Mouse (Mus musculus): Measurements from ENCODE around the gene Pde3a.

Gene Pde3a

DNA sequence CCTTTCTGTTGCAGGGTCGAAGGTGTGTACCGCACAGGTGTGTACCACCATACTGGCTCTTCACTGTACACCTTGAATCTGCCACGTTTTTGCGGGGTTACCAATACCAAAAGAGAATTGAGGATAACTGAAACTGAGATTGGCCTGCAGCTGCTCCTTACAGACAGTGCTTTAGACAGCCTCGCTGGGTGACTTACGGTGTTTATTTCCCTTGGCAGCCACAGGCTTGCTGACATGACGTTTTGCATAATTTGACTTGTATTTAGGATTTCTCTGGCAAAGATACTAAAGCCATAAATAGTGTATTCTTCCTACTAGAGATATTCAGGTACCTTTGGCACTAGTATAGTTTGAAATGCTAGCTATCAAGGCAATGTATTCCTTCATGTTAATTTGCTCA lies 155.6 kb downstream of the Pde3a start:
- no peak for DNase-seq (ENCODE audit: low spot score in 2 of 2)

DNA sequence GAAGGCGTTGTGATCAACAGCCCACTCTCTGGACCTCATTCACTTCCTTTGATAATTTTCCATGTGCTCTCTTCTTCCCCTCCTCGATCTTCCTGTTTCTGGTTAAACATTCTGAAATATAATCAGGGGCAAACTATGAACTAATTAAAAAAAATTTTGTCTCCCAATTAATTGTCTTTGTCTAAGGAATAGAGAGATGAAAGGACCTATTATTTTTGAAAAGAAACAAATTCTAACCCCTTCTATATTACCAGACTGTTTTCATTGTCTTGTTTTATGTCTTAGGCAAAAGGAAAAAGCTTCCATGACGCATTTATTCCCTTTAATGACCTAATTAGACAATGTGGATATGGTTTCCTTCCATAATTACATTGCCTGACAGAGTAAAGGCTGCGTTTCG lies 156.4 kb downstream of the Pde3a start:
- no peak for DNase-seq (ENCODE audit: low spot score in 2 of 2)

DNA sequence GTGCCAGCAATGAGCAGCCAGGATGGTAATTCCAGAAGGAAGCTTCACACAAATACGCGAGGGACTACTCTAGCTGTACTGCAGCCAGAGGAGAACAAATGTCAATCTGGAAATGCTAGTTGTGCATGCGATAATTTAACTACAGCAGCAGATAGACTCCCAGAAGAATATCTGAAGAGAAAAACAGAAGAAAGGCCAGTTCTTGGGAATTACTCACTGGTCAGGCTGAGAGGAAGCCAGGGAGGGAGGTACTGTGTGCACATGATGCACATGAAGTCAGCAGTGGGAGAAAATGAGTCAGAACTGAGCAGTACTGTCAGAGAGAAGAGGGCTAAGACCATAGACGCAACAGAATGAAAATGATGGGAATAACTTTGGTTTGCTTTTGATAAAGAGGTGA lies 159.7 kb downstream of the Pde3a start:
- no peak for DNase-seq (ENCODE audit: low spot score in 2 of 2)

DNA sequence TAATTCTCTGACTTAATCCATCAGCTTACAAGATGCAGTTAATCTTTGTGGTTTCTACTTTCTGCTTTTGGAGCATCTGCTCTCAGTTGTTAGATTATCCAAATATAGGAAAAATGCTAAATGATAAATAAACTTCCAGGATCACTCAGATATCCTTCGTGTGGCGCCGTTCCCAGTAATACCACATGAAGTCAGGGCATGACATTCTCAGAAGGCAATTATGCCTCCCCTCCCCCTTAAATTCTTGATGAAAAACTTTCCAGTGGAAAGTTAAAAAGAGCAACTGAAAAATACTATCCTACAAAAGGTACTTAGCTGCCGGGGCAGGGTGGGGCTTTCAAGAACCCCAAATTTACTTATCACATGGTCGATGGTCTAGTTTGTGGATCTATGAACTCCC lies 161.8 kb downstream of the Pde3a start:
- no peak for DNase-seq (ENCODE audit: low spot score in 2 of 2)

DNA sequence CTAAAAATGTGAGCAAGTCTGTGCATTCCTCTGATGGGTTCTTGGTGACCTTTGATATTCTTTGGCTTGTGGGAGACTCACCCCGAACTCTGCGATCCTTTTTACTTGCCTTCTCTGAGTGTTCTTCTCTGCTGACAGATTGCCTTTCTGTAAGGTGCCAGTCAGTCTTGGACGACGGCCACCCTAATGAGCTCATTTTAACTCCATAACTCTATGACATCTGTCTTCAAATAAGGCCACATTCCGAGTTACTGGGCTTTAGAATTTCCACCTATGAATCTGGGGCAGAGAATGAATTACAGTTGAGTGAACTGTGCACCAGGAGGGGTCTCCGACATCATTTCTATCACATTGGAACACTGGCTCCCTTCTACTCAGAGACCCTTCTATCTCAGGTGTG lies 176.0 kb downstream of the Pde3a start:
- DNase-seq (ENCODE audit: low spot score in 2 of 2), result no peak

DNA sequence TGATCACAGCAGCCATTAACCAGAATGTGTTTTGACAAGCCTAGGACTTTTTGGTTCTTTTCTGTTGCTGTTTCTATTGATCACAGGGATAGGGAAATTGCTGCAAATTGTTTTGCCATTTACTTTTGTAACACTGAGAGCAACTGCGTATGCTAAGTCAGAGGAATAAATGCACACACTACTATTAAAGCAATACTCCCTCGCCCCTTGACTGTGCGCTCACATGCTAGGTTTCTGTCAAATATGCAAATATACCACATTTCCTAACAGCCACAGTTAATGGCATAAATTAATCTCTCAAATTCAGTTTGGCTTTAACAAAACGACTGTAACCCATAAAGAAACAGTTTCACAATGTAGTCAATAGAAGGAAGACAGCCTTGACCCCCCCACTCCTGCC lies 179.5 kb downstream of the Pde3a start:
- DNase-seq (ENCODE audit: low spot score in 2 of 2), result no peak

DNA sequence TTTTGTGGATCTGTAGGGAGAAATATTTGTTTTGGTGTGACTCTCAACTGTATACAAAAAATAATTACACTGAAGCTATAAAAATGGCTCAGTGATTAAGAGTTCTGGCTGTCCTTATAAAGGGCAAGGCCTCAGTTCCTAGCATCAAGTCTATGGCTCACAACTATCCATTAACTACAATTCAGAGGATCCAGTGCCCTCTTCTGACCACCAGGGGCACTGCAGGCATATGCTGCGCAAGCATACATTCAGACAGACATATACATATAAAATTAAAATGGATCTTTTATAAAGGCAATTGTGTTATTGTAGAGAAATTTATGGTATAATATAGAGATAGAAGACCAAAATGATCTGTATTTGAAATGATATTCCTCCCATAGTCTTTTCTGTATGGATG lies 181.1 kb downstream of the Pde3a start:
- DNase-seq (ENCODE audit: low spot score in 2 of 2), result no peak

DNA sequence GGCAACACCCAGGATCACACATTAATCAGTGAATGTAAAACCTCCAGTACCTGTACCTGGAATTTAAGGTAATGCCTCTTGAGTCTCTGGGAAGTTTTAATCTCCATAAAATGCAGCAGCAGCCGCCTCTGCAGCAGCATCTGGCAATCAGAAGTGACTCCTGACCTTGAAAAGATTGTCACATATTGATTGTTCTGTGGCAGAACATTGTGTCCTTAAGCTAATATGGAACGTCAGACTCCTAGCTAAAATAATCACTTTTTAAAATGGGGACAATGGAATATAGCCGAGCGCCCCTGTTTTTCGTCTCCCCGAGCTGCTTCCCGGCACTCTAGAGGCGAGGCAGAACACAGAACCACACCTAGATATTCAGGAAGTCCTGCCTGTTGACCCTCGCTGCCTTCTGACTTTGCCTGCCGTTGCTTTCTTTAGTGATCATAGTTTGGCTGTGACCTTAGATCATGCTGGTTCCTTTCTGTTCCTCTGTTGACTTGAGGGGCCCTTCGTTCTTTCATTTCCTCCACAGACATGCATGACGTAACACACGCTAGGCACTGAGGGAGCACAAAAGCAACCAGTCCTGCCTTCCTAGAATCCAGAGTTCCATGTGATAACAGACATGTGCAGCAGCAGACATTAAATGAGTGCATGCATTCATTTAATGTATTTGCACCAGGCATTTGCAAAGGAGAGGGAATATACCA lies 183.4 kb downstream of the Pde3a start:
- no peak for DNase-seq (ENCODE audit: low spot score in 2 of 2)

DNA sequence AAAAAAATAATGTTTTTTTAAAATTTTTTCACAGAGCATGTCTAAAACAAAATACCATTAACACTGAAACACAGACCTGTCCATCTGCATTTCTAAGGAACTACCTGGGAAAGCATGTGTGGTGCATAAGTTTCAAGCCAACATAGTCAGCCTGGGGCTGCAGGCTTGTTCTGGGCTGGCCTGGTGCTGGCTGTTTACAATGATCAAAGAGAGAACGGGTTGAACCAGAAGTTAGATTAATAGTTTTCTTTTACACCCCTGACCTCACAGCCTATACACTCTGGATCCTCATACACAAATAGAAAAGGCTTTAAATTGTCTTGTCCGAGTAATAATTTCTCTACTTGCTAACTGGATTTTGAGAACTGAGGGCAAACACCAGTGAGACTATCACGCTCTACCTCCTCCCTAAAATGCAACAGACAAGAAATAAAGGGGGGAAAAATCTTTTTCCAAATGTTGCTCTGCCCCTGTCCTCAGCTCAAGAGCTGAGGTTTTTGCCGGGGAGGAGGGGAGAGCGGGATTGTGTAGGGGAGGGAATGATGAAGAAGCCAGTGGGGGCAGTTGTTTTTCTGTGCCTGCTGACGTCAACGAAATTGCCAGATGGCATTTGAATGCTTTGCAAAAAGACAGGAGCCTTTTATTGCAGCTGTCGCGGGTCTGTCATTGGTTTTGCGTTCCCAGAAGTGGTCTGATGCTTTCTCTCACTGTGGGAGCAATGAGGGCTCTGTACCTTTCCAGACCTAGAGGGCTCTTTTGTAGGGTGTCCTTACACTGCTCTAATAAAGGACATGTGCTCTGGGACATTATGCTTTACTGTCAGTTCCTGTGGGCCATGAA lies 185.1 kb downstream of the Pde3a start:
- no peak for DNase-seq (ENCODE audit: low spot score in 2 of 2)

DNA sequence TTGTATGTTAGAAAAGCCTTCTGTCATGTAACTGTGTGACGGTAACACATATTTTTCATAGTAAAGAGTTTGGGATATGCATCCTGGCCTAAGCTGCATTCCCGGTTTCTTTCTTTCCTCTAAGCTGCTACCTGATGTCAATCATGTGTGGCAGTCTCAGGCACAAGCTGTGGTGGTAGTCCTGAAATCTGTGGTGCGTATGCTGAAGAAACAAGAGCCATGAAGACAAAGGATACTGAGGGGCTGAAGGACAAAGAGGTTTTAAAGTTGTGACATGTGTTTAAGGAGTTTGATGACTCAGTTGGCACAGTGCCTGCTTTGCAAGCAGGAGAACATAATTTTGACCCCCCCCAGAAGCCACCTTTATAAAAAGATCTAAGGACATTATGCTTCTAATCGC lies 186.1 kb downstream of the Pde3a start:
- no peak for DNase-seq (ENCODE audit: low spot score in 2 of 2)

DNA sequence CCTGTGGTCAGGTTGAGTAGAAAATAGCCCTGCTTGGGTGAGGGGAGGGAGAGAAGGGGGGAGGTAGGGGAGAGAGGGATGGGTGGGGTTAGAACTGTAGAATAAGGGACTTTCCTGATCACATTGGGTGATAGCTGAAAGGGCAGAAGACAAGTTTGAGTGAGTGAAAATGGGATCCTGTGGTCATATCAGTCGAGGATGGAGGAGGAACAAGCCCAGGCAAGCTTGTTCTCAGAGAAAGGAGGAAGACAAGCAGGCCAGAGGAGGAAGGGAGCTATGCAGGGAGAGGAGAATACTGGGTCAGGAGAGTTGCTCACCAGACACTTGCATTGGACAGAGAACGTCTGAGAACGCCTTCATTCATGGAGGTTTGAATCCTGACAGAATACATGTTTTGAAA lies 190.9 kb downstream of the Pde3a start:
- DNase-seq (ENCODE audit: low spot score in 2 of 2), result no peak

DNA sequence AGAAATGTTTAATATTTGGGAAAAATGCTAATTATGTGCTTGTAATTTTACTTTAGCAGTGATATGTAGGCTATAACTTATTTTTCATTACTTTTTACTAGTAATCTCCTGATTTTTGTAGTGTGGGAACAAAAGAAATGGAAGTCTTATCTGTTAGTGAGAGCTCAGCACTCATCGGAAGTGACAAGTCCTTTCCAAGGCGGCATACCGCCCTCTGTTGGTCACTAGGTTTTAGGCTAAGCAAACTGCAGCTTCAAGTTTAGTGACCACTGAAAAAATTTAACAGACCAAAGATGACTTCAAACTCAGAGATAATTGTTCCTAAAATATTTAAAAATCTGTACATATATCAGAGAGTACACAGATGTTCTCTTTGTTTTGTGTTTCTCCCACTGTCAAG lies 198.5 kb downstream of the Pde3a start:
- DNase-seq (ENCODE audit: low spot score in 2 of 2), result no peak

DNA sequence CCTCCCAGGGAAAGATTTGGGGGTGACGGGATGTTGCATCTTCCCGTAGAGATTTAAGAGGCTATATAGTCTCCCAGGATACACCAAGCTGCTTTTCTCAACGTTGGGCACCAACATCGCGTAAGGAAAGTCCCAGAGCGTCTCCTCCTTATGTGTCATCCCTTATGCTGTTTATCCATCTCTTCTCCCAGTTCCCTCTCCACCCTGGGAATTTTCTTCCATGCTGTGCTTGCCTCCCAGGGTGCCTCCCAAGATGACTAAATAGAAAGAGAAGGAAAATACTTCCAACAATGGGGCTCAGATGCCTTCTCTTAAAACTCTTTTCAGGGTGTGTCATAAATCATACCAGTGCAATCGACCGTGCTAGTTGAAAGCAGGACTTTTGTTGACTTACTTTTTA lies 199.8 kb downstream of the Pde3a start:
- DNase-seq (ENCODE audit: low spot score in 2 of 2), result no peak

DNA sequence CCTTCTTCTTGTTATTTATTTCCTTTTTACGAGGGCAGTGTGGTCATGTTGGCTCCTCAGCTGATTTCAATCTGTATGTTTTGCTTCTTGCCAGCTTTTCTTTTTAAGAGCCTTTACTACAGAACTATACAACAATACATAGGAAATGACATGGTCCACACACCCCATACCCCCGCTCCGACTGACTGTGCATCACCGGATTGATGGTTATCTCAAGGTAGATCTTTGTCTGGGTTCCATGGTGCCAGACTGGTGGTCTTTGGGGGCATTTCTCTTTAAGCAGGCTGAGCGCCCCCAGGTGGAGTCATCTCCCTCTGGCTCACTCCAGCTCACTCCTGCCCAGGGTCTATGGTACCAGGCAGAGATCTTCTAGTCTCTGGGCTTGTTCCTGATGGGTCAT lies 206.3 kb downstream of the Pde3a start:
- no peak for DNase-seq (ENCODE audit: low spot score in 2 of 2)

DNA sequence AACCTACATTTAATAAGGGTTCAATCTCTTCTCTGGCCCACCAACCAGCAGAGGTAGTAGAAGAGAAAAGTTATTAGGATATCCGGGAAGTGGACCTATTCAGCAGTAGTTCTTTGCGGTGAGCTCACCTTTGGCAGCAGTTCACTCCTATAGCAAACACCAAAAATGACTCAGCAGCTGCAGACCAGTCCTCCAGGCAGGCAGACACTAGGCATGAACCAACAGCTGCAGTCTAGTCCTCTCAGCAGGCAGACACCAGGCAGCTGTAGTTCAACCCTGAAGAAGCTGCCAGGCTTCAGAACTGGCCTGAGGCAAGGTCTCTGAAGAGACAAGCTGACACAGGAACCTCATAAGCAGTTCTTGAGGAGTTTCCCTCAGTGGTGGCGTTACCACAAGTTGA lies 207.5 kb downstream of the Pde3a start:
- no peak for DNase-seq (ENCODE audit: low spot score in 2 of 2)

DNA sequence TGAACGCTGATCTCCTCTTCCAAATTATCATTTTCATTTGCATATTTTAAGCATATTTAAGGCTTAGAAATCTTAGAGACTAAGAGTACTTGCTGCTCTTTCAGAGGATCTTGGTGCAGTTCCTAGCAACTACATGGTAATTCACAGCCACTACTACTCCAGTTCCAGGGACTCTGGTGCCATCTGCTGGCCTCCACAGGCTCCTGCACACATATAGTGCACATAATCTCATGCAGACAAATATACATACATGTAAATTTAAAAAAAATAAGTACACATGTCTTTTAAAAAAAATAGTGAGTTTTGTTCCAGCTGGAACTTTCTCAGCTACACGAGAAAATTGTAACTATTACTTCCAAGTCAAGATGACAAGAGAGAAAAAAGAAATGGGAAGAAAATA lies 221.2 kb downstream of the Pde3a start:
- DNase-seq (ENCODE audit: low spot score in 2 of 2), result no peak

DNA sequence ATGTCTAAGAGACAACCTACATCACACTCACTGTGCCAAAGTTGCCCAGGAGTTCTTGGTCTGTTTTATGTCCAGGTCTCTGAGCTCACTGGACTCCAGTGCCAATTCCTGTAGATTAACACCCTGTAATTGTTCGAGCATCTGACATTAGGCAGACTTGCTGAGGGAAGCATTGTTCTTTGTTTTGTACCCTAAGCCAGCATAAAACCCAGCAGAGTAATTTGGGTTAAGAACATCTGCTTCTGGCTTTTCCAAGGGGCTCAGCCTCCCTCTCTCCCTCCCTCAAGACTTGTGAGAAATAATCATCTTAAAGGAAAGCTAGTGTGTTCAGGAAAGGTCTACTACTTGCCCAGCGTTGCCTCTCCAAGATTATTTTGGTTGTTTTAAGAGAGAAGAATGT lies 225.2 kb downstream of the Pde3a start:
- no peak for DNase-seq (ENCODE audit: low spot score in 2 of 2)

DNA sequence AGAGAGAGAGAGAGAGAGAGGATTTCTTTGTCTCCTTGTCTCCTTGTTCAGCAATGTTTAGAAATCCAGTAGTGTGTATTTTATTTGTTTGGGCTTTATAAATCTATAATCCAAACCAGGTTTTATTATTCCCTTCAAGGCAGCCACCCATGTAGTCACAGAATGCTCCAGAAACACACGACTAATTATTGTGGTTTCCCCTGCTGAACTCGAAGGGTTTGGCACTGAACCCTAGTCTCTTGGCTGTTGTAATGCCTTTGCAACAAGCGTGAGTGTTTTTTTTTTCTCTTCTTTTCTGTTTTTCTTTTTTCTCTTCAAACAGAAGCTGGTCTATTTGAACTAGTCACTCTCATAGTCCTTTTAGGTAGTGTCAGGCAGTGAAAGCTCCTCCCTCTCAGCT lies 225.6 kb downstream of the Pde3a start:
- no peak for DNase-seq (ENCODE audit: low spot score in 2 of 2)

DNA sequence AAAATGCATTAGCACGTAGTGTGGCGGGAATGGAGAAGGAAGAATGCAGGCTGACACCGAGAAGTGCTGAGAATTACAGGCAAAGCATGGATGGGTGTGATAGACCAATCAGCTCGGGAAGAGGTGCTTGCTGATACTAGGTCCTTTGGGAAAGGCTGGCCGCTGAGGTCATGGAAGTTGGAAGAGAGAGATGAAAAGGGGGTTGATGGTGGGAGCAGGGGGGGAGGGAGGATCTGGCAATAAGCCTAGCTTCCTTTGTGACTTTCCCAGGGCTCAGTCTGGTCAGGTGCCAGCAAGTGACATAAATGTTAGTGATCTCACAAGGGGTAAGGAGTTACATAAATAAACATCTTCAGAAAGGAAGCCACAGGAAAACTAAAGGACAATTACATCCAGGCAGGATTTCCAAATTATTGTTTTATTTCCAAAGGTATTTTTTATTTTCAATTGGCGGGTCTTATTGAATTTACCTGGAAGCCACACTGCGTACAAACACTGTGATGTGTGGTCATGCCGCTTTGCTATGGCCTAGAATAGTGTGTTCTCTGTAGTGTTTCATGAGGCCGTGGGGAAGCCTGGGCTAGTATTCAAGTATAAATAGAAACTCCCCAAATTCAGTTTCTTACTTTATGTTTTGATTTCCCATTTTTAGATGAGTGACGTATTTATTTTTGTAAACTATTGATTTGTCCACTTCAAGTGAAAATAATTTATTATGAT lies 236.4 kb downstream of the Pde3a start:
- DNase-seq (ENCODE audit: low spot score in 2 of 2), result no peak

DNA sequence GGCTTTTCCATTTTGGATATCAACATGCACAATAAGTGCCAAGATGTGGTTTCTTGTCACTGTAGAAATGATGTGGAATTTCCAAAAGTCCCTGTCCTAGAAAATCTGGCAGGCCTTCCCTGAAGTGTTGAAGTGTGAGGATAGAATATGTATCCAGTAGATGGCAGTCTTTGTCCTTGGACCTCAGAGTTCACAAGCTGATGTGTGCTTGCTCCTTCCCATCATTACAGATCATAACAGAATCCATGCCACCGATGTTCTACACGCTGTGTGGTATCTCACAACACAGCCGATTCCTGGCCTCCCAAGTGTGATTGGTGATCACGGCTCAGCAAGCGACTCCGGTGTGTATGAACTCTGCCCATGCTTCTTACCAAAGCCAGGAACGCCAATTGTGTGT lies 238.2 kb downstream of the Pde3a start:
- DNase-seq (ENCODE audit: low spot score in 2 of 2), result no peak

DNA sequence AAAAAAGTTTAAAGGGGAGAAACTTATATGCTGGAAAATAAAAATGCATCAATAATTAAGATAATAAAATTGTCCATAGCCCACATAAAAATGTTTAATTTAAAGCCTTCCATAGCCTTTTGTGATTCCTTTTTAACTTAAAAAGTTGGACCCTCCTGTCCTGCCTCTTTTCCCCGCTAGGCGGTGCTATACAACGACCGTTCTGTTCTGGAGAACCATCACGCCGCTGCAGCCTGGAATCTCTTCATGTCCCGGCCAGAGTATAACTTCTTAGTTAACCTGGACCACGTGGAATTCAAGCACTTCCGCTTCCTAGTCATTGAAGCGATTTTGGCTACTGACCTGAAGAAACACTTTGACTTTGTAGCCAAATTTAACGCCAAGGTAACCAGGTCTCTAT lies 239.6 kb downstream of the Pde3a start:
- peak in 1 of 2 experiments; percentile 28 for DNase-seq (ENCODE audit: low spot score in 2 of 2)

DNA sequence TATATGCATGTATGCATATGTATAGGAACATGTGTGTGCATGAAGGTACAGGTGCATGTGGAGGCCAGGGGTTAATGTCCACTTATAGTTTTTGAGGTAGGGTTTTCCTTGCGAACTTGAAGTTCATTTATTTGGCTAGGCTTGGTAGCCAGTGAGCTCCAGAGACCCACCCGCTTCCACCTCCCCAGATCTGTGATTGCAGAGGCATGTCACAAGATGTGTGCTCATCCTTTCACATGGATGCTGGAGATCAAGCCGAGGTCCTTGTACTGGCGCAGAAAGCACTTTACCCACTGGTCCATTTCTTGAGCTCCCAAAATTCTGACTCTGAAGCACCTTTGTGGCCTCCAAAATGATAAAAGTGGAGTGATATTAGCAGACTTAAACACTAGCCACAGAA lies 245.8 kb downstream of the Pde3a start:
- DNase-seq (ENCODE audit: low spot score in 2 of 2), result no peak

Data from thymus, postnatal 10 days (tissue).